Mouse (Mus musculus) hindbrain, embryonic 12.5 days (tissue): ENCODE data around the gene Zzz3. TPM values are rescaled to one million over a fixed set of nuclear protein-coding genes. Genes with fewer than 3 reads are reported as not detected.

ENCODE experiments used
- ATAC-seq: fragments of 200-750 bp; cut with Nextera tagmentation; 2 replicates; pipeline ENCODE4 v1.8.0; 2017; ENCODE audit warnings: moderate TSS enrichment; ENCODE audit not compliant: low FRiP score
- H3K27ac ChIP-seq: fragments of 300-500 bp; sonication (generic); 2 replicates; pipeline ENCODE4 v1.5.1; 2016; ENCODE audit warnings: mild to moderate bottlenecking
- H3K27me3 ChIP-seq: fragments of 300-500 bp; sonication (generic); 2 replicates; pipeline ENCODE4 v1.6.1; 2016; ENCODE audit warnings: mild to moderate bottlenecking
- H3K36me3 ChIP-seq: fragments of 300-500 bp; sonication (generic); 2 replicates; pipeline ENCODE4 v1.6.1; 2016; ENCODE audit warnings: mild to moderate bottlenecking
- H3K4me1 ChIP-seq: fragments of 300-500 bp; sonication (generic); 2 replicates; pipeline ENCODE4 v1.6.1; 2016
- H3K4me2 ChIP-seq: fragments of 300-500 bp; sonication (generic); replicated peaks from 2 replicates; pipeline ENCODE4 v1.6.1; 2016; ENCODE audit warnings: mild to moderate bottlenecking
- H3K4me3 ChIP-seq: fragments of 300-500 bp; sonication (generic); 2 replicates; pipeline ENCODE4 v1.5.1; 2016; ENCODE audit warnings: mild to moderate bottlenecking
- H3K9ac ChIP-seq: fragments of 300-500 bp; sonication (generic); 2 replicates; pipeline ENCODE4 v1.6.1; 2016; ENCODE audit warnings: mild to moderate bottlenecking, moderate library complexity
- H3K9me3 ChIP-seq: fragments of 300-500 bp; sonication (generic); replicated peaks from 2 replicates; pipeline ENCODE4 v1.6.1; 2016; ENCODE audit warnings: mild to moderate bottlenecking
- WGBS: fragments of 180-500 bp; shearing (Covaris S2); methylation state at CpG from one replicate; pipeline ENCODE4 v1.1.7; 2016; 5-methylcytosine and 5-hydroxymethylcytosine counted together
- polyA plus RNA-seq: library from polyadenylated mRNA; unstranded; fragments of >200 nt; fragmentation: Nextera tagmentation; extraction: Ambion mirVana; gene quantifications from 2 replicates; pipeline ENCODE4 v1.2.1, GENCODE M21; 2016

The Zzz3 gene
- polyA plus RNA-seq, 1 experiment from 2014 or later: 51.6 TPM

DNA sequence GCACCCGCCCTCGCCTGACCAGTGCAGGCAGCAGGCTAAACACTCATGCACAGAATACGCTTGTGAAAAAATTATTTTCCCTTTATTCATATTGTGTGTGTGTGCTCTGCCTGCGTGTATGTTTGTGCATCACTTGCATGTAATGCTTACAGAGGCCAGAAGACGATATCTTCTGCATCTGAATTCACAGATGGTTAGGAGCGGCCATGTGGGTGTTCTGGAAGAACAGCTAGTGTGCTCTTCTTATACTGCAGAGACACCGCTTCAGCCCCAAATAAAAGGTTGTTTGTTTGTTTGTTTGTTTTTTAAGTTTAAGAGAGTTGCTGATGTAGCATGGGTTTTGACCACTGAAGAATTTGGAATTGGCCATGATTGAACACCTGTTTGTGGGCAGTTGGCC lies 10.1 kb downstream of the Zzz3 start:
- H3K4me3 ChIP-seq: no peak overlapping the region
- no peak overlapping the region for H3K4me2 ChIP-seq
- no peaks in the 10 kb centered on the region for H3K36me3 ChIP-seq
- no peak overlapping the region for H3K27ac ChIP-seq
- H3K9me3 ChIP-seq: no peaks in the 10 kb centered on the region
- no peaks in the 10 kb centered on the region for H3K27me3 ChIP-seq
- no peak overlapping the region for H3K9ac ChIP-seq
- no peak for ATAC-seq
- WGBS: 94% methylated on average over 7 of the region's 7 CpGs
- H3K4me1 ChIP-seq: peaks cover 9% of the 10 kb centered on the region

DNA sequence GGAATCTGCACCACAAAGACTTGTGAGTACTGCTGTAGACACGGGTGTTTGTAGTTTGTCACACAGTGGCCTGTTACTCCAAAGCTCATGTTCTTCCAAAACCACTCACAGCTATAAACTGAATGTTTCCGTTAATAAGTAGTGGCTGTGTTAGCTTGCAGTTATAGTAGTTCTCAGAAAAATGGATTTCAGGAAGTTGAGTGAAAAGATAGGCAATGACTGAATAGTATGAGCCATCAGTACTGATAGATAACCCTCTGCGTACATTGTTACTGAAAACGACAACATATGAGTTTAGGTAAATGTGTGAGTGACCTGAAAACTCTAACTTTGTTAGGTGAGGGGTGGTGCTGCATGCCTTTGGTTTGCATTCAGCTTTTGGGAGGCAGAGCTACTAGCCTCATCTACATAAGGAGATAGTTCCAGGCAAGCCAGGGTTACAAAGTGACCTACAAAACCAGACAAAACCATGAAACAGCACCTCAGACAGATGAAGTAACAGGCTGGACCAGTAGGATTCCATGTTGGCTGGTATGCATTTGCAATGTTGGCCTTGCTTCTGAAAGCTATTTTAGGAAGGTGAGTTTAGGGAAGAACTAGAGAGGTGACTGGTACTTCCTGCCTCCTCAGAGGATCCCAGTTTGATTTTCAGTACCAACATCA lies 10.8 kb downstream of the Zzz3 start:
- WGBS: 92% methylated on average over 4 of the region's 4 CpGs
- Histone ChIP-seq H3K4me3 (no peak overlapping the region), H3K4me2 (no peak overlapping the region), H3K9me3 (no peaks in the 10 kb centered on the region), H3K27ac (no peak overlapping the region), H3K36me3 (no peaks in the 10 kb centered on the region), H3K4me1 (peaks cover 7% of the 10 kb centered on the region), H3K27me3 (no peaks in the 10 kb centered on the region), H3K9ac (no peak overlapping the region)
- no peak for ATAC-seq

DNA sequence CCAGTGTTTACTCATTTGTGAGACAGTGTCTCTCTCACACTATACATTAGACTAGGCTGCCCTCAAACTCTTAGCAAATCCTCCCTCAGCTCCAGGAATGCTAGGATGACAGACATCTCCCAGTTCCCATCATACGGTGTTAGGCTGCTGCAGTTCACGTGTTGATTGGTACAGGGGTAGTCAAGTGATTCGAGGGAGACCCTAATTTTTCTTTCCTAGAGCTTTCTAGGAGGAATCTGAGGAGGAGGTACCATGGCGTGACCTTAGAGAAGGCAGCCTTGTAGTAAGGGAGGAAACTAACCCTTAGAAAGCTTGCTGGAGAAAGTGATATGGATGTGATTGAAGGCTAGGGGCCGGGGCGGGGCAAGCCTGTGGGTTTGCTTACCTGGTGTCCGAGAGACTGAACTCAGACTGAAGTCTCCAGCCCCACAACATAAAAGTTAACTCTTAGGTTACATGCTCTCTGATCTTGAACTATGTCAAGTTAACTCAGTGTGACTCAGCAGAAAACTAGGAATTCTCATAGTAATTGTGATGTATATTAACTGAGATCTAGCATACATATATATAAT lies 15.8 kb downstream of the Zzz3 start:
- Histone ChIP-seq H3K36me3 (no peaks in the 10 kb centered on the region), H3K4me3 (no peak overlapping the region), H3K9me3 (no peaks in the 10 kb centered on the region), H3K9ac (no peak overlapping the region), H3K4me1 (no peaks in the 10 kb centered on the region; the same call in 1 of the 2 replicates), H3K27me3 (no peaks in the 10 kb centered on the region), H3K4me2 (no peak overlapping the region), H3K27ac (no peak overlapping the region)
- ATAC-seq: no peak
- WGBS: 88% methylated on average over 7 of the region's 7 CpGs

DNA sequence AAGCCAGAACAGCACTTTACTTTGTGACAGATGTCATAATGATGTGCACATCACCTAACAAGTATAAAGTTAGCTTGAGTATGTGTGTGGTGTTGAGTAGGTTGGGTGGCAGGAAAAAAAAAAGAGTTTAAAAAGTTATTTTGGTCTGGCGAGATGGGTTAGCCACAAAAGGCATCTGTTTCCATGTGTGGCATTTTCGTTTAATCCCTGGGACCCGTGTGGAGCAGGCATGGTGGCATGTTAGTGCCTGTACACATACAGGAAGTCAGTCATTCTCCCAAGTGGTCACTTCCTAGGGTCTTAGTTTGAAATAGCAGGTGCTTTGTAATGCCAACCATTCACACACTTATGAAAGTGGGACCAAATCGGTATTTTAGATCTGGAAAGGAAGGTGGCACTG lies 17.1 kb downstream of the Zzz3 start:
- Histone ChIP-seq H3K4me3 (no peak overlapping the region), H3K27ac (no peak overlapping the region), H3K4me2 (no peak overlapping the region), H3K27me3 (no peaks in the 10 kb centered on the region), H3K9me3 (no peaks in the 10 kb centered on the region), H3K9ac (no peak overlapping the region), H3K4me1 (no peaks in the 10 kb centered on the region; the same call in 1 of the 2 replicates), H3K36me3 (no peaks in the 10 kb centered on the region)
- no peak for ATAC-seq
- 88% methylated on average over 4 of the region's 4 CpGs for WGBS

DNA sequence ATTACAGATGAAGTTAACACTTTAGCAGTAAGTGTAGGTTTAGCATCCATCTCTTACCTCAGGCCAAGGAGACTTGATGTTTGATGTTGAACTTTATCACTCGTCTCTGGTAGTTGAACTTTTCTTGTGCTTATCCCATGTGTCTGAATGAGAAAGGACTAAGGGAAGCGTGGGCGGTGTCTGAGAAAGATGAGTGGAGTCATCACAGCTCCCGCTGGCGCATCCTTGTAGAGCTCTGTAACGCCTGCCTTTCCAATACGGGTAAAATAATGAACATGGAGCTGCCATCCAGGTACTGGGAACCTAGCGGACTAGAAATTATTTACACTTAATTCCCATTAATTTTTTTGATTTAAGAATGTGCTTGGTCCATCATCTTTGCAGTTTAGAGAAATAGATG lies 33.7 kb downstream of the Zzz3 start:
- no peak overlapping the region for H3K9ac ChIP-seq
- H3K27ac ChIP-seq: no peak overlapping the region
- no peaks in the 10 kb centered on the region for H3K9me3 ChIP-seq
- H3K4me3 ChIP-seq: no peak overlapping the region
- WGBS: 96% methylated on average over 8 of the region's 8 CpGs
- ATAC-seq: no peak
- H3K4me1 ChIP-seq: no peaks in the 10 kb centered on the region
- H3K4me2 ChIP-seq: no peak overlapping the region
- H3K36me3 ChIP-seq: peaks cover 18% of the 10 kb centered on the region
- no peaks in the 10 kb centered on the region for H3K27me3 ChIP-seq

DNA sequence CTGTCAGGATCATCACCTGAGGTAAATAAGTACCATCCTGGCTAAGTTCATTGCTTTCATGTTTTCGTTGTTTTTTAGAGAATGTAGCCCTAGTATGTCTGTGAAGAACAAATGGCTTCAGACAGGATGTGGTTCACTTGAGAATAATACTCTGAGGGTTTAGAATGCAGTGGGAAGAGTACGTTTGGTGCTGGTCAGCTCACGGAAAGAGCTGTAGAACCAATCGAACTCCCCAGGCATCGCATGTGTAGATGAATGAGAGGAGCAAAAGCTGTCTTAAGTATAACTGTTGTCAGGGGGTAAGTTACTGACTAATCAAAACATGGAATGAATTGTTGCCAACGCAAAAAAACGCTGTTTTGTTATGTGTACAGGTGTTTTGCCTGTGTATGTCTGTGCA lies 37.4 kb downstream of the Zzz3 start:
- peaks cover 12% of the 10 kb centered on the region for H3K36me3 ChIP-seq
- ATAC-seq: no peak

DNA sequence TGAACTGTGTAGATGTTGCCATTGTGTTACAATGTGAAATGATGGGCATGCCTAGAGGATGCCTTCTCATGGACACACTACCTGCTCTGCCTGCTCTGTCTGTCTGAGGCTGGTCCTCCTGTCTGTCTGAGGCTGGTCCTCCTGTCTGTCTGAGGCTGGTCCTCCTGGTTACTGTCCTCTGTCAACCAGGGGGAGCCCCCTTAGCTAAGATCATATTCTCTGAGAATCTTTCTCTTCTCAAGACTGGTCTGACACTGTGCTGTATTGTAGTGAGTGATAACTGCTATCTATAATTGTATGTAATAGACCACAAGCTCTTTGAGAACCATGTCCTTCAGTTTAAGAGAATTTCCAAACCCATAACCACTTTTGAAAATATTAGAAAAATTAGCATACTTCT lies 40.3 kb downstream of the Zzz3 start:
- Histone ChIP-seq H3K27ac (no peak overlapping the region), H3K36me3 (no peaks in the 10 kb centered on the region; the same call in 1 of the 2 replicates), H3K27me3 (no peaks in the 10 kb centered on the region), H3K4me1 (no peaks in the 10 kb centered on the region), H3K9me3 (no peaks in the 10 kb centered on the region), H3K4me2 (no peak overlapping the region), H3K9ac (no peak overlapping the region), H3K4me3 (no peak overlapping the region)
- ATAC-seq: no peak

More for the DNA sequence above, 37.4 kb downstream of the Zzz3 start:
- no peak overlapping the region for H3K4me3 ChIP-seq
- H3K27ac ChIP-seq: no peak overlapping the region
- H3K9me3 ChIP-seq: no peaks in the 10 kb centered on the region
- no peaks in the 10 kb centered on the region for H3K4me1 ChIP-seq
- no peak overlapping the region for H3K4me2 ChIP-seq
- no peaks in the 10 kb centered on the region for H3K27me3 ChIP-seq
- no peak overlapping the region for H3K9ac ChIP-seq
- WGBS: 95% methylated on average over 7 of the region's 7 CpGs

DNA sequence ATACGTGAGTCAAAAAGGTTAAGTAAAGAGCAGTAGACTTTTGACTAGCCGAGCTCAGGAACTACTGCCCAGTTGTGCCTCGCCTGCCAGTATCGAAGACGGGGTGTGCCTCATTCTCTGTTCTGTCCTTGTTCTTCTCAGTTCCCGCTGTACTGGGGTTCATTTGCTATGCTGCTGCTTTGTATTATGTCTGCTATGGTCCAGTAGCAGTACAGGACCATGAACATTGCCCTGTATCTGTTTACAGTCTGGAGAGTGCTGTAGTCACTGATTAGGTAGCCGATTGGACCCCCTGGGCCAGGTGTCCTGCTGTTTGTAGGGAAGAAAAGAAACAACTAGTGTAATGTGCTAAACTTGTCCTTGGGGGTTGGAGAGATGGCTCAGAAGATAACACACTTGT lies 42.8 kb downstream of the Zzz3 start:
- Histone ChIP-seq H3K27me3 (no peaks in the 10 kb centered on the region), H3K36me3 (no peaks in the 10 kb centered on the region; the same call in 1 of the 2 replicates), H3K27ac (no peak overlapping the region), H3K4me3 (no peak overlapping the region), H3K9me3 (no peaks in the 10 kb centered on the region), H3K9ac (no peak overlapping the region), H3K4me1 (no peaks in the 10 kb centered on the region), H3K4me2 (no peak overlapping the region)
- no peak for ATAC-seq
- WGBS: 94% methylated on average over 7 of the region's 7 CpGs

DNA sequence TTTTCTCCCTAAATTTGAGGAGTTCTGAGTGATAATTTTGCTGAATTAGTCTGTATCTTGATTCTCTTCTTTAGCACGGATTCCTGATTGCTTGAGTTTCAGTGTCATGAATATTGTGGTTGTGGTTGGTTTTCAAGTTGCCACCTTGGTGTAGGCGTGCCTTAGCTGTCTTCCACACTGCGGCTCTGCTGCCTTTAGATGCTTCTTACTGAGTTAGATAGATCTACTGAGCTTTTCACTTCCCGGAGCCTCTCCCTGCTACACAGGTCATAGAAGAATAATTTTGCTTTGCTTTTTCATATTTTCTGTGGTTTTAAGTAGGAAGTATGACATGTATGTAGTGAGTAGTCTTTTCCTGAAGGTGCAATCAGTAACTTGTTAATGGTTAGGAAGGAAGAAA lies 47.5 kb downstream of the Zzz3 start:
- H3K27ac ChIP-seq: no peak overlapping the region
- H3K4me1 ChIP-seq: no peaks in the 10 kb centered on the region
- no peak for ATAC-seq
- no peaks in the 10 kb centered on the region; the same call in 1 of the 2 replicates for H3K36me3 ChIP-seq
- H3K9me3 ChIP-seq: no peaks in the 10 kb centered on the region
- WGBS: 92% methylated on average over 4 of the region's 4 CpGs
- no peaks in the 10 kb centered on the region for H3K27me3 ChIP-seq
- no peak overlapping the region for H3K9ac ChIP-seq
- no peak overlapping the region for H3K4me2 ChIP-seq
- H3K4me3 ChIP-seq: no peak overlapping the region

DNA sequence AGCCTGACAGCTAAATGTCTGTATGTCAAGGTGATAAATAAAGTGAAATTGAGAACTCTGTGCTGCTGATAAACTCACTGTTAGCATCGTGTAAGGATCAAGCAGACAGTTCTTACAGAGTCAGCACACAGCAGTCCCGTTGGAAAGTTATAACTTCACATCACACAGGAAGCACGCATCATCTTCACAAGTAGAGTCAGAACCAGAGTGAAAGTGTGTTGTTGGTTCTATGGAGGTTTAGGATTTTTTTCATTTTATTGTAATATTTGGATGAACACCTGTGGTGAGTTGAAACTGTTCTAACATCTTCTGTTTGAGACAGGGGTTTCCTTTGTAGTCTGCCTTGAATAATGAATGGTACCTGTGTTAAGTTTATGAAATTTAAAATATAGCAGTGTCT lies 48.8 kb downstream of the Zzz3 start:
- ATAC-seq: no peak
- Histone ChIP-seq H3K36me3 (no peaks in the 10 kb centered on the region), H3K4me3 (no peak overlapping the region), H3K27me3 (no peaks in the 10 kb centered on the region), H3K9ac (no peak overlapping the region), H3K4me2 (no peak overlapping the region), H3K27ac (no peak overlapping the region), H3K4me1 (no peaks in the 10 kb centered on the region), H3K9me3 (no peaks in the 10 kb centered on the region)
- 93% methylated on average over 3 of the region's 3 CpGs for WGBS

DNA sequence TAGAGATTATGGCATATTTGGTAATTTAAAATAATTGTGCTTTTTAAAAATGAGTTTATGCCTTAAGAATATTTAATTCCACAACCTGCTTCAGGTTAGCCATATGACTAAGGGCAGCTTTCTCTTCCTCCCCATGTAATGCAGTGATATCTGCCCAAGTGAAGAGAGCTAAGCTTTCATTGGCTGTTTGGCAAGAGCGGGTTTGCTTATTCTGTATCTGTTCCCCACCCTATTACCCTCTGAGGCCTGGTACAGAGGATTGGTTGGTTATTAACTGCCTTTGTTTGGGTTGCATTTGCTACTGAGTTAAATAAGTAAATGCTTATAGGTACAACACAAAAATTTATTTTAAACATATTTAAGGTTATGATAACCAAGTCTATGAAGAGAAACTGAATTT lies 51.7 kb downstream of the Zzz3 start:
- no peak overlapping the region for H3K27ac ChIP-seq
- no peak overlapping the region for H3K9ac ChIP-seq
- no peaks in the 10 kb centered on the region for H3K9me3 ChIP-seq
- no peaks in the 10 kb centered on the region for H3K4me1 ChIP-seq
- H3K36me3 ChIP-seq: peaks cover 11% of the 10 kb centered on the region
- no peak overlapping the region for H3K4me2 ChIP-seq
- H3K27me3 ChIP-seq: no peaks in the 10 kb centered on the region
- no peak overlapping the region for H3K4me3 ChIP-seq
- 88% methylated on average over 1 of the region's 1 CpGs for WGBS
- no peak for ATAC-seq

DNA sequence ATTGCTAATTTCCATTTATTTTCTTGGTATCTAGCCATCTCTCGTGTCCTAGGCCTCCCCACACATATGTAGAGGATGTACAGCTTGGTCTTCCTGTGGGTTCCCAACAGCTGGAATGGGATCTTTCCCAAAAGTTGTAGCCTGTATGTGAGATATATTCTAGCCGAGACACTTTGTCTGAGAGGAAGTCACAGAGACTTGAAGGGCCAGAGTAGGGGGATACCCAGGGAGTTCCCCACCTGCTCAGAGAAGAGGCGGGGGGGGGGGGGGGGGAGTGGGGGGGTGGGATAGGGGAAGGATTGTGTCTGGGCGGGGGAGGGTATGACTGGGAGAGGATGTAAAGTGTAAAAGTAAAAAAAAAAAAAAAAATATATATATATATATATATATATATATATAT lies 57.9 kb downstream of the Zzz3 start:
- Histone ChIP-seq H3K4me1 (no peaks in the 10 kb centered on the region), H3K9ac (no peak overlapping the region), H3K36me3 (peaks cover 49% of the 10 kb centered on the region), H3K4me2 (no peak overlapping the region), H3K27me3 (no peaks in the 10 kb centered on the region), H3K9me3 (no peaks in the 10 kb centered on the region), H3K27ac (no peak overlapping the region), H3K4me3 (no peak overlapping the region)
- 89% methylated on average over 2 of the region's 4 CpGs for WGBS
- ATAC-seq: no peak

DNA sequence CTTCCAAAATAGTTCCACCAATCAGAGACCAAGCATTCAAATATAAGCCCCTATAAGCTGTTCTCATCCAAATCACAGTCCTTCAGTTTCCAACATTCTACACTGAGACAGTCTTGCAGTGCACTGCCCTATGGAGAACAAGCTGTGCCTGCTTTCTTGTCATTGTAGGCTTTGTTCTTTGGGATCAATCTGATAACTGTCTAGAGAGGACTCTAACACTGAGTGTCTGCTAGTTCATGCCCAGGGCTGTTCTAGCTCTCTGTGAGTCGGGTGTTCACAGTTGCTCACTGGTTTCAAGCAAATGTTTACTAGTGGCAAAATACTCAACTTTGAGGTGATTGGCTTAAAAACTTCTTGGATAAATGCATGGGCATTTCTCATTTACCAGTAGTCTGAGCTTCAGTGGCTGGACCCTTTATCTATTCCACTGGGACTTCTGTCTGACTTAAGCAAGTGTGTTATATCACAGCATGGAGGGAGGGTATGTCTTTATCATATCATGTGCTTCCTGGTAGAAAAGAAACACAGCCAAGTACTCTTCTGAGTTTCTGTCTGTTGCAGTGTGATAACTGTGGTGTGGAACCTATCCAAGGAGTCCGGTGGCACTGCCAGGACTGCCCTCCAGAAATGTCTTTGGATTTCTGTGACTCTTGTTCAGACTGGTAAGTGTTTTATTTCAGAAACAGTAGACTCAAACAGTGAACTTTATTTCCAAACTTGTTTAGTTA lies 62.2 kb downstream of the Zzz3 start:
- 99% methylated on average over 2 of the region's 2 CpGs for WGBS

More for the DNA sequence above, 62.2 kb downstream of the Zzz3 start:
- Histone ChIP-seq H3K9ac (no peak overlapping the region), H3K27ac (no peak overlapping the region), H3K4me3 (no peak overlapping the region), H3K9me3 (no peaks in the 10 kb centered on the region), H3K36me3 (peaks cover 57% of the 10 kb centered on the region), H3K27me3 (no peaks in the 10 kb centered on the region), H3K4me2 (no peak overlapping the region), H3K4me1 (no peaks in the 10 kb centered on the region; the same call in 1 of the 2 replicates)
- ATAC-seq: no peak
